27 mouse cellular contexts compared by ENCODE assay signal in genomic region chr6:35154540-35154939, GRCm38 (mm10).
"Had no signal": no experiment of that assay in that cellular context is flagged by ENCODE, and none has a peak within 500 bp of the region (broad histone marks: within the 10 kb centered on the region; RNA-seq: fewer than 3 reads in every experiment).

No protein-coding gene starts in this region.

- DNase-seq: gastrocnemius, adult 2 months; gastrocnemius, postnatal 10 days; gastrocnemius, postnatal 25 days; heart, adult 2 months; heart, postnatal 14 days; heart, postnatal 36 days; kidney, adult 11 months; kidney, adult 2 months; kidney, adult 9 months; kidney, postnatal 14 days; kidney, postnatal 36 days; layer of hippocampus, adult 9-11 months; layer of hippocampus, postnatal 36 days; left cerebral cortex, postnatal 4 days; liver; liver, embryonic 13.5 days had no signal

- H3K4me3 ChIP-seq: gastrocnemius, adult 2 months; heart, adult 2 months; heart, embryonic 13.5 days; heart, embryonic 15.5 days; hindbrain, embryonic 13.5 days; hindbrain, embryonic 15.5 days; kidney, embryonic 15.5 days; limb, embryonic 12.5 days; liver, embryonic 13.5 days had no signal

- H3K27me3 ChIP-seq: heart, embryonic 13.5 days; heart, embryonic 15.5 days; hindbrain, embryonic 13.5 days; hindbrain, embryonic 15.5 days; kidney, embryonic 15.5 days; limb, embryonic 12.5 days; liver, embryonic 13.5 days had no signal

- H3K9me3 ChIP-seq: heart, embryonic 13.5 days; heart, embryonic 15.5 days; hindbrain, embryonic 13.5 days; hindbrain, embryonic 15.5 days; kidney, embryonic 15.5 days; limb, embryonic 12.5 days; liver, embryonic 13.5 days had no signal

- ATAC-seq: hindbrain, postnatal 0 days; intestine, embryonic 16.5 days had no signal

- H3K9ac ChIP-seq: heart, embryonic 13.5 days; heart, embryonic 15.5 days; hindbrain, embryonic 13.5 days; hindbrain, embryonic 15.5 days; kidney, embryonic 15.5 days; limb, embryonic 12.5 days; liver, embryonic 13.5 days had no signal

- H3K4me1 ChIP-seq: heart, embryonic 15.5 days; hindbrain, embryonic 13.5 days; hindbrain, embryonic 15.5 days; kidney, embryonic 15.5 days; limb, embryonic 12.5 days; liver, embryonic 13.5 days had no signal

- H3K36me3 ChIP-seq: heart, embryonic 13.5 days; heart, embryonic 15.5 days; hindbrain, embryonic 13.5 days; hindbrain, embryonic 15.5 days; kidney, embryonic 15.5 days; limb, embryonic 12.5 days; liver, embryonic 13.5 days had no signal

- H3K4me2 ChIP-seq: heart, embryonic 11.5 days; heart, embryonic 13.5 days; heart, embryonic 15.5 days; hindbrain, embryonic 13.5 days; hindbrain, embryonic 15.5 days; kidney, embryonic 15.5 days; limb, embryonic 12.5 days; liver, embryonic 11.5 days; liver, embryonic 13.5 days had no signal

- H3K27ac ChIP-seq: gastrocnemius, adult 2 months; heart, adult 2 months; heart, embryonic 13.5 days; heart, embryonic 15.5 days; hindbrain, embryonic 13.5 days; hindbrain, embryonic 15.5 days; hindbrain, postnatal 0 days; kidney, embryonic 15.5 days; kidney, postnatal 0 days; limb, embryonic 12.5 days; liver, embryonic 13.5 days had no signal
